Mouse (Mus musculus) heart, adult 18-20 months (tissue): ENCODE data around the gene Lrrc26. TPM values are rescaled to one million over a fixed set of nuclear protein-coding genes. Genes with fewer than 3 reads are reported as not detected.

Experiments
- total RNA-seq, 2 experiments: library from RNA; stranded (reverse); gene quantifications; 2 replicates each; pipeline ENCODE4 v1.2.3; 2021

Lrrc26 gene
- total RNA-seq, 2 experiments from 2014 or later, result 0.23 TPM; not detected in 1

Other genes starting within 250 kb of the Lrrc26 start
- gene Nsmf, start 235.6 kb upstream of the Lrrc26 start, total RNA-seq, result 10 to 100 TPM; 11.2 to 13.6 TPM
- gene Entpd8, start 209.6 kb upstream of the Lrrc26 start, total RNA-seq, result not detected
- not detected for gene Noxa1, start 194.8 kb upstream of the Lrrc26 start, total RNA-seq
- 1 to 10 TPM; 6.9 to 8.3 TPM for gene Nrarp, start 109.2 kb upstream of the Lrrc26 start, total RNA-seq
- 1 to 10 TPM; 4.0 to 4.6 TPM for gene Tor4a, start 93.0 kb upstream of the Lrrc26 start, total RNA-seq
- gene Nelfb, start 78.4 kb upstream of the Lrrc26 start, total RNA-seq, result 10 to 100 TPM; 40.8 to 45.8 TPM
- not detected for gene Stpg3, start 75.3 kb upstream of the Lrrc26 start, total RNA-seq
- gene Fam166a, start 71.2 kb upstream of the Lrrc26 start, total RNA-seq, result not detected
- gene Tubb4b, start 65.2 kb upstream of the Lrrc26 start, total RNA-seq, result 100 to 1,000 TPM; 289 to 308 TPM
- gene Slc34a3, start 55.6 kb upstream of the Lrrc26 start, total RNA-seq, result not detected
- gene Rnf224, start 53.1 kb upstream of the Lrrc26 start, total RNA-seq, result not detected
- gene Rnf208, start 47.7 kb upstream of the Lrrc26 start, total RNA-seq, result 1 to 10 TPM; 1.5 to 1.7 TPM
- gene Cysrt1, start 47.5 kb upstream of the Lrrc26 start, total RNA-seq, result not detected
- 1 to 10 TPM; 1.9 to 2.4 TPM for gene AL732309.1, start 43.1 kb upstream of the Lrrc26 start, total RNA-seq
- gene Tmem203, start 34.5 kb upstream of the Lrrc26 start, total RNA-seq, result 10 to 100 TPM; 14.8 to 15.2 TPM
- 1 to 10 TPM; 7.4 to 7.7 TPM for gene Tprn, start 27.3 kb upstream of the Lrrc26 start, total RNA-seq
- gene Ssna1, start 17.5 kb upstream of the Lrrc26 start, total RNA-seq, result 10 to 100 TPM; 38.2 to 42.6 TPM
- 10 to 100 TPM; 35.3 to 38.8 TPM for gene Anapc2, start 17.4 kb upstream of the Lrrc26 start, total RNA-seq
- gene Tmem210, start 1.8 kb upstream of the Lrrc26 start, total RNA-seq, result not detected
- not detected for gene Grin1, start 29.3 kb downstream of the Lrrc26 start, total RNA-seq
- gene Man1b1, start 42.4 kb downstream of the Lrrc26 start, total RNA-seq, result 10 to 100 TPM; 20.8 to 23.6 TPM
- 1 to 10 TPM; 5.9 to 7.0 TPM for gene Dpp7, start 66.4 kb downstream of the Lrrc26 start, total RNA-seq
- gene Uap1l1, start 75.8 kb downstream of the Lrrc26 start, total RNA-seq, result 10 to 100 TPM; 10.3 to 11.8 TPM
- gene Sapcd2, start 82.4 kb downstream of the Lrrc26 start, total RNA-seq, result not detected
- 10 to 100 TPM; 13.7 to 14.5 TPM for gene Entpd2, start 106.0 kb downstream of the Lrrc26 start, total RNA-seq
- 10 to 100 TPM; 25.7 to 27.9 TPM for gene Npdc1, start 109.4 kb downstream of the Lrrc26 start, total RNA-seq
- 1 to 10 TPM in 1 of 2 experiments, not detected in 1; 1.1 TPM for gene Fut7, start 133.4 kb downstream of the Lrrc26 start, total RNA-seq
- gene Abca2, start 138.8 kb downstream of the Lrrc26 start, total RNA-seq, result 10 to 100 TPM; 41.4 to 43.2 TPM
- 1 to 10 TPM in 1 of 2 experiments, under 1 TPM in 1; 0.82 to 1.7 TPM for gene Clic3, start 166.9 kb downstream of the Lrrc26 start, total RNA-seq
- gene Paxx, start 171.2 kb downstream of the Lrrc26 start, total RNA-seq, result 10 to 100 TPM; 22.6 to 28.7 TPM
- gene Ptgds, start 180.1 kb downstream of the Lrrc26 start, total RNA-seq, result 100 to 1,000 TPM; 450 to 656 TPM
- gene Lcn12, start 204.0 kb downstream of the Lrrc26 start, total RNA-seq, result not detected
- gene Fbxw5, start 210.8 kb downstream of the Lrrc26 start, total RNA-seq, result 10 to 100 TPM; 82.0 to 93.6 TPM
- gene C8g, start 211.8 kb downstream of the Lrrc26 start, total RNA-seq, result 1 to 10 TPM; 1.1 to 2.3 TPM